12 mouse cellular contexts compared by ENCODE assay signal in the genomic region with DNA sequence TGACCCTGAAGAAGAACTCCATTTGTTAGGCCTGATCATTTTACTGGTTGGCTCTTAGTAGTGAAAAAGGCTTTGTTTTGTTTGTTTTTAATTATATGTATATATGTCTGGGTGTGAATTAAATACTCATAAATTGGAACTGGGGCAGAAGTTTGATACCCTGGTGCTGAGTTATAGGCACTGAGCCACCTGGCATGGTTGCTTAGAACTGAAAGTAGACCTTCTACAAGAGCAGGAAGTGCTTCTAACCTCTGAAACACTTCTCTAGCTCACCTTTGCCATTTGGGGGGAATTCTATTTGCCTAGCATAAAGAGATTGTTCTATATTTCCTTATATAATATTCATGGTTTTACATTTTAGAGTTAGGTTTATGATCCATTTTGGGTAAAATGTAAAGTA.
"Had no signal": no experiment of that assay in that cellular context is flagged by ENCODE, and none has a peak within 500 bp of the region (broad histone marks: within the 10 kb centered on the region; RNA-seq: fewer than 3 reads in every experiment).

No protein-coding gene starts in this region.

- H3K36me3 ChIP-seq: limb, embryonic 12.5 days; liver, embryonic 15.5 days; midbrain, embryonic 13.5 days had no signal

- DNase-seq: kidney, postnatal 36 days; layer of hippocampus, adult 9-11 months; layer of hippocampus, postnatal 36 days; liver; lung, adult 2 months; lung, postnatal 36 days; thymus, adult 2 months; thymus, postnatal 4 days had no signal

- H3K27me3 ChIP-seq: limb, embryonic 12.5 days; liver, embryonic 15.5 days; midbrain, embryonic 13.5 days had no signal

- ATAC-seq: lung, postnatal 0 days; midbrain, embryonic 13.5 days had no signal
